Mouse (Mus musculus) bone marrow macrophage, adult 2 months (primary cell): ENCODE data around the gene Dgkd. TPM values are rescaled to one million over a fixed set of nuclear protein-coding genes. Genes with fewer than 3 reads are reported as not detected.

Experiments used
- H3K27ac ChIP-seq: 2 replicates; pipeline ENCODE4 v1.5.1; 2012; ENCODE audit warnings: low read depth, low read length; ENCODE audit not compliant: insufficient read depth
- H3K4me1 ChIP-seq: 2 replicates; pipeline ENCODE4 v1.6.1; 2012; ENCODE audit warnings: low read length; ENCODE audit not compliant: control insufficient read depth, insufficient read depth
- H3K4me3 ChIP-seq: 2 replicates; pipeline ENCODE4 v1.5.1; 2012; ENCODE audit warnings: mild to moderate bottlenecking, low read length, moderate library complexity; ENCODE audit not compliant: insufficient read depth
- CTCF ChIP-seq: IDR thresholded peaks from 2 replicates; pipeline ENCODE4 v1.5.1; 2012; ENCODE audit warnings: low read depth, mild to moderate bottlenecking, low read length, moderate library complexity
- POLR2A ChIP-seq: IDR thresholded peaks from 2 replicates; pipeline ENCODE4 v1.6.1; 2012; ENCODE audit warnings: mild to moderate bottlenecking, low read depth, low read length, borderline replicate concordance
- polyA plus RNA-seq: library from polyadenylated mRNA; stranded (reverse); fragments of >200 nt; gene quantifications from 2 replicates; pipeline ENCODE4 v1.2.4, GENCODE M21; 2012; ENCODE audit not compliant: missing spikeins, insufficient read depth, insufficient read length

Dgkd gene
- polyA plus RNA-seq, 1 experiment = 100 TPM

GRCm38 (mm10) chr1:87992716-87993115, 139.6 kb downstream of the Dgkd start:
- H3K4me3 ChIP-seq = no peak overlapping the region
- no peak overlapping the region for H3K27ac ChIP-seq
- H3K4me1 ChIP-seq = no peaks in the 10 kb centered on the region
- TF ChIP-seq POLR2A (no peak), CTCF (no peak)

Other genes starting within 250 kb of the Dgkd start
- 174 and 202 TPM in 2 replicates for gene Inpp5d, start 233.0 kb upstream of the Dgkd start, polyA plus RNA-seq
- 25.9 and 28.1 TPM in 2 replicates for gene Atg16l1, start 97.4 kb upstream of the Dgkd start, polyA plus RNA-seq
- 0.93 and 1.2 TPM in 2 replicates for gene Sag, start 49.6 kb upstream of the Dgkd start, polyA plus RNA-seq
- 16.7 and 19.2 TPM in 2 replicates for gene Usp40, start 155.3 kb downstream of the Dgkd start, polyA plus RNA-seq
- not detected in 2 replicates for gene Ugt1a10, start 202.1 kb downstream of the Dgkd start, polyA plus RNA-seq
- gene Ugt1a9, start 217.5 kb downstream of the Dgkd start, polyA plus RNA-seq = 5.6 TPM in 1 of 2 replicates, not detected in the other
- gene Ugt1a8, start 234.5 kb downstream of the Dgkd start, polyA plus RNA-seq = 8.3 TPM in 1 of 2 replicates, not detected in the other
- gene Ugt1a7c, start 241.8 kb downstream of the Dgkd start, polyA plus RNA-seq = 130 and 184 TPM in 2 replicates
- 23.8 and 25.2 TPM in 2 replicates for gene Ugt1a6b, start 250.0 kb downstream of the Dgkd start, polyA plus RNA-seq